Mouse (Mus musculus): Measurements from ENCODE around the gene Slc25a1. TPM values are rescaled to one million over a fixed set of nuclear protein-coding genes. Genes with fewer than 3 reads are reported as not detected.

Slc25a1 gene
- polyA plus RNA-seq, 1 experiment from 2014 or later: 50.2 TPM

Other genes starting within 250 kb of the Slc25a1 start
- 31.6 and 36.9 TPM in 2 replicates for gene Med15, start 195.3 kb downstream of the Slc25a1 start, polyA plus RNA-seq (2015; fragmentation: Nextera tagmentation; extraction: Ambion mirVana)
- gene Klhl22, start 168.6 kb downstream of the Slc25a1 start, polyA plus RNA-seq (2015; fragmentation: Nextera tagmentation; extraction: Ambion mirVana): 27.6 and 30.2 TPM in 2 replicates
- 3.6 and 4.3 TPM in 2 replicates for gene Scarf2, start 130.9 kb downstream of the Slc25a1 start, polyA plus RNA-seq (2015; fragmentation: Nextera tagmentation; extraction: Ambion mirVana)
- not detected in 2 replicates for gene B830017H08Rik, start 95.1 kb downstream of the Slc25a1 start, polyA plus RNA-seq (2015; fragmentation: Nextera tagmentation; extraction: Ambion mirVana)
- 0.83 and 1.3 TPM in 2 replicates for gene Car15, start 89.9 kb downstream of the Slc25a1 start, polyA plus RNA-seq (2015; fragmentation: Nextera tagmentation; extraction: Ambion mirVana)
- gene Gm20518, start 36.5 kb downstream of the Slc25a1 start, polyA plus RNA-seq (2015; fragmentation: Nextera tagmentation; extraction: Ambion mirVana): 0.20 TPM in 1 of 2 replicates, not detected in the other
- gene Tssk1, start 34.0 kb downstream of the Slc25a1 start, polyA plus RNA-seq (2015; fragmentation: Nextera tagmentation; extraction: Ambion mirVana): 0.05 TPM in 1 of 2 replicates, not detected in the other
- 42.5 and 43.7 TPM in 2 replicates for gene Dgcr2, start 29.7 kb downstream of the Slc25a1 start, polyA plus RNA-seq (2015; fragmentation: Nextera tagmentation; extraction: Ambion mirVana)
- not detected in 2 replicates for gene Tssk2, start 29.6 kb downstream of the Slc25a1 start, polyA plus RNA-seq (2015; fragmentation: Nextera tagmentation; extraction: Ambion mirVana)
- 32.7 and 38.8 TPM in 2 replicates for gene Ess2, start 16.9 kb downstream of the Slc25a1 start, polyA plus RNA-seq (2015; fragmentation: Nextera tagmentation; extraction: Ambion mirVana)
- 0.18 TPM in 1 of 2 replicates, not detected in the other for gene Gsc2, start 13.2 kb downstream of the Slc25a1 start, polyA plus RNA-seq (2015; fragmentation: Nextera tagmentation; extraction: Ambion mirVana)
- gene Vpreb2, start 52.2 kb upstream of the Slc25a1 start, polyA plus RNA-seq (2015; fragmentation: Nextera tagmentation; extraction: Ambion mirVana): 0.73 and 1.1 TPM in 2 replicates
- 125 and 128 TPM in 2 replicates for gene Dgcr6, start 124.6 kb upstream of the Slc25a1 start, polyA plus RNA-seq (2015; fragmentation: Nextera tagmentation; extraction: Ambion mirVana)
- 29.2 and 29.5 TPM in 2 replicates for gene Prodh, start 162.0 kb upstream of the Slc25a1 start, polyA plus RNA-seq (2015; fragmentation: Nextera tagmentation; extraction: Ambion mirVana)
- 0.31 and 0.68 TPM in 2 replicates for gene Rtn4r, start 199.4 kb upstream of the Slc25a1 start, polyA plus RNA-seq (2015; fragmentation: Nextera tagmentation; extraction: Ambion mirVana)

Data from thymus, postnatal 0 days (tissue).